18 mouse cellular contexts compared by ENCODE assay signal in genomic region chr4:131132201-131132600, GRCm38 (mm10).
"Had no signal": no experiment of that assay in that cellular context is flagged by ENCODE, and none has a peak within 500 bp of the region (broad histone marks: within the 10 kb centered on the region; RNA-seq: fewer than 3 reads in every experiment).

No protein-coding gene starts in this region.

- H3K4me1 ChIP-seq: lung, embryonic 15.5 days; midbrain, embryonic 15.5 days; neural tube, embryonic 15.5 days had no signal

- H3K27ac ChIP-seq: lung, embryonic 15.5 days; macrophage; midbrain, embryonic 13.5 days; midbrain, embryonic 15.5 days; neural tube, embryonic 13.5 days; neural tube, embryonic 15.5 days had no signal

- H3K9ac ChIP-seq: lung, embryonic 15.5 days; midbrain, embryonic 13.5 days; midbrain, embryonic 15.5 days; neural tube, embryonic 13.5 days; neural tube, embryonic 15.5 days had no signal

- H3K27me3 ChIP-seq: lung, embryonic 15.5 days; midbrain, embryonic 13.5 days; midbrain, embryonic 15.5 days had no signal

- DNase-seq: lung, adult 2 months; lung, postnatal 14 days; lung, postnatal 36 days; retina, postnatal 1 day; right cerebral cortex, postnatal 4 days; spleen, adult 18-20 months; thymus, adult 18-20 months; thymus, postnatal 14 days; thymus, postnatal 36 days had no signal

- H3K4me2 ChIP-seq: lung, embryonic 15.5 days; midbrain, embryonic 11.5 days; midbrain, embryonic 13.5 days; midbrain, embryonic 15.5 days; neural tube, embryonic 13.5 days; neural tube, embryonic 15.5 days had no signal

- ATAC-seq: lung, postnatal 0 days; midbrain, embryonic 13.5 days; midbrain, embryonic 15.5 days had no signal

- H3K36me3 ChIP-seq: lung, embryonic 15.5 days; midbrain, embryonic 13.5 days; midbrain, embryonic 15.5 days; neural tube, embryonic 13.5 days; neural tube, embryonic 15.5 days had no signal

- H3K9me3 ChIP-seq: lung, embryonic 15.5 days; midbrain, embryonic 13.5 days; midbrain, embryonic 15.5 days; neural tube, embryonic 13.5 days; neural tube, embryonic 15.5 days had no signal

- H3K4me3 ChIP-seq: lung, embryonic 15.5 days; midbrain, embryonic 13.5 days; midbrain, embryonic 15.5 days; myocyte; neural tube, embryonic 13.5 days; neural tube, embryonic 15.5 days had no signal
